Comparison of ENCODE assay signal across 8 mouse cellular contexts in genomic region chr12:51347988-51348697, GRCm38 (mm10). TPM values are rescaled to one million over a fixed set of nuclear protein-coding genes. Genes with fewer than 3 reads are reported as not detected.
DNase-seq lines count a peak whose midpoint lies in the region; ATAC-seq lines count a peak whose summit lies in the region.

TSS of gene G2e3 (plus strand) at chr12:51348061.

- H3K36me3 ChIP-seq in heart, embryonic 14.5 days (ENCODE audit: control insufficient read depth, insufficient read depth, low read length): peaks cover 15% of the 10 kb centered on the region
- H3K36me3 ChIP-seq in liver, embryonic 13.5 days: peaks cover 20% of the 10 kb centered on the region
- no peaks in the 10 kb centered on the region; the same call in 1 of the 2 replicates for H3K36me3 ChIP-seq in stomach, embryonic 16.5 days (ENCODE audit: control insufficient read depth, insufficient read depth, low read length)

- no peaks in the 10 kb centered on the region for H3K9me3 ChIP-seq in heart, embryonic 14.5 days (ENCODE audit: control insufficient read depth, low read length)
- no peaks in the 10 kb centered on the region for H3K9me3 ChIP-seq in liver, embryonic 13.5 days (replicated peaks)
- H3K9me3 ChIP-seq in stomach, embryonic 16.5 days (replicated peaks; ENCODE audit: control insufficient read depth, low read length): no peaks in the 10 kb centered on the region

- H3K9ac ChIP-seq in heart, embryonic 14.5 days (ENCODE audit: low read length): peak within 1 kb of the TSS; percentile 93
- peak within 1 kb of the TSS; percentile 98 for H3K9ac ChIP-seq in liver, embryonic 13.5 days
- peak within 1 kb of the TSS; percentile 96 for H3K9ac ChIP-seq in stomach, embryonic 16.5 days (ENCODE audit: low read length)

- DNase-seq in c-Kit-negative CD71-positive TER-119-positive erythroid progenitor cells, embryonic 14.5 days (ENCODE audit: low read depth, low spot score): peak; percentile 63
- peak; percentile 81 for DNase-seq in fibroblast of lung, adult 2 months (ENCODE audit: low read depth)
- DNase-seq in kidney, postnatal 14 days: peak; percentile 92
- peak; percentile 81 for DNase-seq in liver, embryonic 13.5 days
- DNase-seq in neural tube, embryonic 10.5 days (ENCODE audit: extremely low spot score, low spot score): peak; percentile 95

- H3K4me2 ChIP-seq in heart, embryonic 14.5 days (ENCODE audit: low read length): peak within 1 kb of the TSS; percentile 81
- peak within 1 kb of the TSS; percentile 78 for H3K4me2 ChIP-seq in liver, embryonic 13.5 days
- peak within 1 kb of the TSS; percentile 74 for H3K4me2 ChIP-seq in stomach, embryonic 16.5 days (ENCODE audit: low read depth, low read length)

- under 1% methylated on average over 70 of the region's 70 CpGs for WGBS in heart, embryonic 14.5 days
- WGBS in liver, embryonic 13.5 days (ENCODE audit: insufficient replicate concordance): under 1% methylated on average over 70 of the region's 70 CpGs
- WGBS in stomach, embryonic 16.5 days: under 1% methylated on average over 70 of the region's 70 CpGs

- peak within 1 kb of the TSS; percentile 91 to 92 for H3K27ac ChIP-seq in heart, embryonic 14.5 days (replicated peaks in 1 of 2; ENCODE audit: control insufficient read depth in 1 of 2, insufficient read depth in 1 of 2, low read depth in 2 of 2, low read length in 2 of 2)
- peak within 1 kb of the TSS; percentile 92 for H3K27ac ChIP-seq in liver, embryonic 13.5 days
- H3K27ac ChIP-seq in stomach, embryonic 16.5 days (ENCODE audit: low read length): peak within 1 kb of the TSS; percentile 96

- peaks cover 0 to 16% of the 10 kb centered on the region in 2 experiments; a peak in 2 of 4 replicates for H3K4me1 ChIP-seq in heart, embryonic 14.5 days (ENCODE audit: control insufficient read depth in 2 of 2, insufficient read depth in 2 of 2, low read length in 2 of 2)
- peaks cover 18% of the 10 kb centered on the region for H3K4me1 ChIP-seq in liver, embryonic 13.5 days (replicated peaks)
- peaks cover 10% of the 10 kb centered on the region for H3K4me1 ChIP-seq in stomach, embryonic 16.5 days (ENCODE audit: control insufficient read depth, insufficient read depth, low read length)

- peak within 1 kb of the TSS; percentile 87 to 92 for H3K4me3 ChIP-seq in heart, embryonic 14.5 days (ENCODE audit: control insufficient read depth in 1 of 2, insufficient read depth in 1 of 2, low read depth in 1 of 2, low read length in 2 of 2)
- H3K4me3 ChIP-seq in liver, embryonic 13.5 days (replicated peaks): peak within 1 kb of the TSS; percentile 92
- peak within 1 kb of the TSS; percentile 93 for H3K4me3 ChIP-seq in stomach, embryonic 16.5 days (replicated peaks; ENCODE audit: low read length)

- ATAC-seq in CD4-positive, CD25-positive, alpha-beta regulatory T cell, adult 4 months: peak; percentile 93
- ATAC-seq in heart, embryonic 14.5 days (ENCODE audit: insufficient number of reproducible peaks, insufficient read depth, low FRiP score, low read depth): peak; percentile 97
- peak; percentile 96 for ATAC-seq in liver, embryonic 13.5 days (ENCODE audit: low read depth)
- ATAC-seq in stomach, embryonic 16.5 days (ENCODE audit: insufficient read depth, low FRiP score): peak; percentile 97

- H3K27me3 ChIP-seq in heart, embryonic 14.5 days (ENCODE audit: control insufficient read depth, insufficient read depth, low read length): no peaks in the 10 kb centered on the region
- no peaks in the 10 kb centered on the region for H3K27me3 ChIP-seq in liver, embryonic 13.5 days
- no peaks in the 10 kb centered on the region for H3K27me3 ChIP-seq in stomach, embryonic 16.5 days (ENCODE audit: control insufficient read depth, insufficient read depth, low read length)

RNA-seq across cellular contexts. Expression of gene G2e3, which starts in this region (rescaled TPM):
- 10 to 100 TPM; 12.4 to 13.7 TPM for polyA plus RNA-seq in CD4-positive, CD25-positive, alpha-beta regulatory T cell, adult 4 months (2017; shearing (Covaris generic))
- 17.3 and 20.2 TPM in 2 replicates for polyA plus RNA-seq in heart, embryonic 14.5 days (2014; fragmentation: Nextera tagmentation; extraction: Ambion mirVana)
- 16.8 and 21.2 TPM in 2 replicates for polyA plus RNA-seq in liver, embryonic 13.5 days (2015; fragmentation: Nextera tagmentation; extraction: Ambion mirVana)
- 26.3 and 27.0 TPM in 2 replicates for polyA plus RNA-seq in stomach, embryonic 16.5 days (2015; fragmentation: Nextera tagmentation; extraction: Ambion mirVana)

Comparison
In these comparisons a context has a peak if more than half of its experiments do, and no peak if none do; other contexts are left out.
1. Peak in every context shown above with its lines: DNase-seq, ATAC-seq, H3K4me3 ChIP-seq and H3K27ac ChIP-seq.